Mouse (Mus musculus) liver, postnatal 0 days (tissue): ENCODE results near the gene Tango6. TPM values are rescaled to one million over a fixed set of nuclear protein-coding genes. Genes with fewer than 3 reads are reported as not detected.
A peak's percentile ranks its signal among the peaks of the same experiment; 100 is the strongest.

Source experiments
- ATAC-seq: fragments of 200-750 bp; cut with Nextera tagmentation; 2 replicates; pipeline ENCODE4 v1.8.0; 2017; ENCODE audit warnings: mild to moderate bottlenecking, moderate library complexity
- DNase-seq: peaks from one replicate; pipeline ENCODE4 v3.0.0-alpha.2; 2016
- H3K27ac ChIP-seq: fragments of 300-500 bp; sonication (generic); 2 replicates; pipeline ENCODE4 v1.5.1; 2014; ENCODE audit warnings: antibody characterized with exemption, moderate library complexity, mild to moderate bottlenecking, low read depth
- H3K27me3 ChIP-seq: fragments of 300-500 bp; sonication (generic); 2 replicates; pipeline ENCODE4 v1.6.1; 2014; ENCODE audit warnings: low read length, control low read depth, mixed read lengths; ENCODE audit not compliant: insufficient read depth
- H3K36me3 ChIP-seq: fragments of 300-500 bp; sonication (generic); replicated peaks from 2 replicates; pipeline ENCODE4 v1.6.1; 2014; ENCODE audit warnings: mild to moderate bottlenecking, control low read depth, low read length, moderate library complexity, mixed read lengths; ENCODE audit not compliant: insufficient read depth
- H3K4me1 ChIP-seq: fragments of 300-500 bp; sonication (generic); 2 replicates; pipeline ENCODE4 v1.6.1; 2014; ENCODE audit warnings: antibody characterized with exemption, mild to moderate bottlenecking, control low read depth; ENCODE audit not compliant: insufficient read depth
- H3K4me2 ChIP-seq: fragments of 300-500 bp; sonication (generic); 2 replicates; pipeline ENCODE4 v1.6.1; 2014; ENCODE audit warnings: low read depth, mild to moderate bottlenecking, low read length, moderate library complexity, mixed read lengths
- H3K4me3 ChIP-seq: fragments of 300-500 bp; sonication (generic); 2 replicates; pipeline ENCODE4 v1.5.1; 2014; ENCODE audit warnings: low read depth, low read length
- H3K9ac ChIP-seq: fragments of 300-500 bp; sonication (generic); replicated peaks from 2 replicates; pipeline ENCODE4 v1.6.1; 2014; ENCODE audit warnings: mild to moderate bottlenecking, moderate library complexity
- H3K9me3 ChIP-seq: fragments of 300-500 bp; sonication (generic); 2 replicates; pipeline ENCODE4 v1.6.1; 2016; ENCODE audit warnings: mild to moderate bottlenecking, control low read depth, low read length, mixed read lengths
- CTCF ChIP-seq: sonication (generic); IDR thresholded peaks from 2 replicates; pipeline ENCODE4 v1.5.1; 2016; ENCODE audit warnings: antibody characterized with exemption, low read depth
- EP300 ChIP-seq: IDR thresholded peaks from 2 replicates; pipeline ENCODE4 v1.6.1; 2016; ENCODE audit warnings: antibody characterized with exemption, low read depth, mild to moderate bottlenecking
- WGBS: fragments of 180-500 bp; shearing (Covaris S2); extraction: QIAGEN DNeasy Blood & Tissue Kit; methylation state at CpG from one replicate; pipeline ENCODE4 v1.1.7; 2014; ENCODE audit not compliant: insufficient replicate concordance; 5-methylcytosine and 5-hydroxymethylcytosine counted together
- polyA plus RNA-seq: library from polyadenylated mRNA; unstranded; fragments of >200 nt; fragmentation: Nextera tagmentation; extraction: Ambion mirVana; gene quantifications from 2 replicates; pipeline ENCODE4 v1.2.1, GENCODE M21; 2015

Gene Tango6
- polyA plus RNA-seq, 1 experiment from 2014 or later, result 1.8 TPM

GRCm38 (mm10) chr8:106838803-106839202 is 155.9 kb downstream of the Tango6 start:
- no peak for TF ChIP-seq CTCF
- no peak for TF ChIP-seq EP300
- no peak overlapping the region for H3K27ac ChIP-seq
- no peak overlapping the region for H3K4me3 ChIP-seq
- no peaks in the 10 kb centered on the region for H3K27me3 ChIP-seq
- ATAC-seq (peak; percentile 35; the same call in 1 of the 2 replicates), DNase-seq (no peak)
- H3K4me2 ChIP-seq, result peak overlapping the region; percentile 26
- peaks cover 5% of the 10 kb centered on the region; the same call in 1 of the 2 replicates for H3K4me1 ChIP-seq
- no peaks in the 10 kb centered on the region for H3K36me3 ChIP-seq
- no peak overlapping the region for H3K9ac ChIP-seq
- no peaks in the 10 kb centered on the region for H3K9me3 ChIP-seq
- WGBS, result 57% methylated on average over 6 of the region's 6 CpGs

GRCm38 (mm10) chr8:106839209-106840001 is 156.5 kb downstream of the Tango6 start:
- no peaks in the 10 kb centered on the region for H3K36me3 ChIP-seq
- no peaks in the 10 kb centered on the region for H3K27me3 ChIP-seq
- H3K4me1 ChIP-seq, result peaks cover 5% of the 10 kb centered on the region; the same call in 1 of the 2 replicates
- peak overlapping the region; percentile 26 for H3K4me2 ChIP-seq
- no peak for DNase-seq
- ATAC-seq, result no peak
- TF ChIP-seq CTCF, result no peak
- H3K9me3 ChIP-seq, result no peaks in the 10 kb centered on the region
- H3K9ac ChIP-seq, result no peak overlapping the region
- H3K27ac ChIP-seq, result no peak overlapping the region
- H3K4me3 ChIP-seq, result no peak overlapping the region
- 52% methylated on average over 11 of the region's 11 CpGs for WGBS

- 0 out of 2 replicates have a peak, but pooled peaks cover 3% of the 10 kb centered on the region for H3K4me1 ChIP-seq
- no peaks in the 10 kb centered on the region for H3K9me3 ChIP-seq
- TF ChIP-seq CTCF (no peak), EP300 (no peak)
- DNase-seq (no peak), ATAC-seq (no peak)
- H3K36me3 ChIP-seq, result no peaks in the 10 kb centered on the region; the same call in 1 of the 2 replicates
- no peaks in the 10 kb centered on the region for H3K27me3 ChIP-seq
- WGBS, result 64% methylated on average over 10 of the region's 10 CpGs
- H3K27ac ChIP-seq, result no peak overlapping the region
- no peak overlapping the region for H3K4me3 ChIP-seq
- H3K9ac ChIP-seq, result no peak overlapping the region
- H3K4me2 ChIP-seq, result no peak overlapping the region
These were observed 167.2 kb downstream of the Tango6 start for GRCm38 (mm10) chr8:106850034-106850433.

GRCm38 (mm10) chr8:106854534-106855241 is 171.8 kb downstream of the Tango6 start:
- WGBS, result 56% methylated on average over 8 of the region's 8 CpGs
- H3K4me2 ChIP-seq, result no peak overlapping the region
- no peak for TF ChIP-seq EP300
- TF ChIP-seq CTCF, result 0 out of 2 replicates have a peak, but pooled peaks have one; percentile 25
- no peaks in the 10 kb centered on the region for H3K9me3 ChIP-seq
- peak; percentile 29; the same call in 1 of the 2 replicates for ATAC-seq
- no peak overlapping the region for H3K27ac ChIP-seq
- no peak for DNase-seq
- no peaks in the 10 kb centered on the region; the same call in 1 of the 2 replicates for H3K36me3 ChIP-seq
- no peak overlapping the region for H3K9ac ChIP-seq
- H3K27me3 ChIP-seq, result no peaks in the 10 kb centered on the region
- H3K4me1 ChIP-seq, result peaks cover 6% of the 10 kb centered on the region; the same call in 1 of the 2 replicates
- H3K4me3 ChIP-seq, result no peak overlapping the region

GRCm38 (mm10) chr8:106855242-106855562 is 172.3 kb downstream of the Tango6 start:
- TF ChIP-seq CTCF, result no peak
- no peak for TF ChIP-seq EP300
- 50% methylated on average over 3 of the region's 3 CpGs for WGBS

DNA sequence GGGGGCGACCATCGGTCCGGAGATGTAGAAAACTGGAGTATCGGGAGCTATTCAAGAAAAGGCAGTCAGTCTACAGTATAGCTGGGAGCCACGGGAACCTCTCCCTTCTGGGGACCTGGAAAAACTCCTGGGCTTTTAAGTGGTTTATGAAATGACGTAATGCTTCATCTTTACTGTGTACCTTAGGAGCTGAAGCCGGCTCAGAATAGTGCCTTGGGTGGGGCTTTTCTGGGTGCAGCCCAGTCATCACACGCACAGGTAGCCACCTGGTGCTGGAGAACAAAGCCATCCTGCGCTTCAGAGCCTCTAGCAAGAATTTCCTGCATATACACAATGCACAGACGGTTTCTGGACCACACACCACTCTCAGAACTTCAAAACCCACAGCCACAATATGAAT is 180.0 kb downstream of the Tango6 start:
- H3K9me3 ChIP-seq, result no peaks in the 10 kb centered on the region
- H3K27ac ChIP-seq, result no peak overlapping the region
- H3K4me2 ChIP-seq, result no peak overlapping the region
- no peak overlapping the region for H3K4me3 ChIP-seq
- no peak overlapping the region for H3K9ac ChIP-seq
- no peaks in the 10 kb centered on the region for H3K27me3 ChIP-seq
- WGBS, result 84% methylated on average over 10 of the region's 10 CpGs
- no peak for TF ChIP-seq CTCF
- TF ChIP-seq EP300, result no peak
- DNase-seq (no peak), ATAC-seq (no peak)
- no peaks in the 10 kb centered on the region for H3K4me1 ChIP-seq
- no peaks in the 10 kb centered on the region for H3K36me3 ChIP-seq

More at GRCm38 (mm10) chr8:106855242-106855562, 172.3 kb downstream of the Tango6 start:
- peaks cover 6% of the 10 kb centered on the region; the same call in 1 of the 2 replicates for H3K4me1 ChIP-seq
- H3K9ac ChIP-seq, result no peak overlapping the region
- H3K4me3 ChIP-seq, result no peak overlapping the region
- H3K9me3 ChIP-seq, result no peaks in the 10 kb centered on the region
- no peak overlapping the region for H3K4me2 ChIP-seq
- no peaks in the 10 kb centered on the region for H3K27me3 ChIP-seq
- ATAC-seq, result no peak
- DNase-seq, result no peak
- no peaks in the 10 kb centered on the region for H3K36me3 ChIP-seq
- H3K27ac ChIP-seq, result no peak overlapping the region
